Mouse (Mus musculus) MEL (cell line): ENCODE data around the gene Fem1b. TPM values are rescaled to one million over a fixed set of nuclear protein-coding genes. Genes with fewer than 3 reads are reported as not detected.

Source experiments
- DNase-seq: peaks from one replicate; pipeline ENCODE4 v3.0.0; 2011; ENCODE audit warnings: low read depth, low spot score
- H3K27ac ChIP-seq: 2 replicates; pipeline ENCODE4 v1.5.1; 2012; ENCODE audit warnings: low read depth, mild to moderate bottlenecking, control low read depth, low read length, moderate library complexity; ENCODE audit not compliant: control insufficient read depth
- H3K27me3 ChIP-seq, 2 experiments: fragments of 150-350 bp in 1 of 2; sonication (generic) in 1 of 2; 2 replicates each; pipeline ENCODE4 v1.6.1; 2012; ENCODE audit warnings: low read length in 2 of 2, mild to moderate bottlenecking in 2 of 2, improper control_type of control experiment in 1 of 2, moderate library complexity in 1 of 2; ENCODE audit not compliant: insufficient read depth in 2 of 2, control insufficient read depth in 1 of 2
- H3K36me3 ChIP-seq, 2 experiments: 2 replicates each; pipeline ENCODE4 v1.6.1; 2012 to 2014; ENCODE audit warnings: low read length in 2 of 2, improper control_type of control experiment in 1 of 2, inconsistent platforms in 1 of 2, mild to moderate bottlenecking in 1 of 2; ENCODE audit not compliant: insufficient read depth in 2 of 2, control insufficient read depth in 1 of 2
- H3K4me1 ChIP-seq, 2 experiments: fragments of 150-350 bp in 1 of 2; sonication (generic) in 1 of 2; 2 replicates each; pipeline ENCODE4 v1.6.1; 2012; ENCODE audit warnings: low read length in 2 of 2, improper control_type of control experiment in 1 of 2, mild to moderate bottlenecking in 1 of 2; ENCODE audit not compliant: insufficient read depth in 2 of 2, control insufficient read depth in 1 of 2
- H3K4me3 ChIP-seq, 2 experiments: fragments of 150-350 bp in 1 of 2; sonication (generic) in 1 of 2; 2 replicates each; pipeline ENCODE4 v1.5.1; 2012; ENCODE audit warnings: low read depth in 2 of 2, low read length in 2 of 2, mild to moderate bottlenecking in 2 of 2, moderate library complexity in 2 of 2, control low read depth in 1 of 2, improper control_type of control experiment in 1 of 2; ENCODE audit not compliant: control insufficient read depth in 1 of 2, insufficient read depth in 1 of 2
- H3K79me2 ChIP-seq: 2 replicates; pipeline ENCODE4 v1.6.1; 2012; ENCODE audit warnings: mild to moderate bottlenecking, low read length, moderate library complexity; ENCODE audit not compliant: control insufficient read depth, poor library complexity, insufficient read depth
- H3K9ac ChIP-seq: 2 replicates; pipeline ENCODE4 v1.6.1; 2012; ENCODE audit warnings: low read depth, mild to moderate bottlenecking, control low read depth, low read length, moderate library complexity; ENCODE audit not compliant: control insufficient read depth, poor library complexity, severe bottlenecking
- H3K9me3 ChIP-seq: fragments of 150-350 bp; sonication (generic); replicated peaks from 2 replicates; pipeline ENCODE4 v1.6.1; 2012; ENCODE audit warnings: mild to moderate bottlenecking, low read length, improper control_type of control experiment, moderate library complexity; ENCODE audit not compliant: insufficient read depth
- CHD1 ChIP-seq: IDR thresholded peaks from 2 replicates; pipeline ENCODE4 v1.6.1; 2012; ENCODE audit warnings: low read depth, mild to moderate bottlenecking, inconsistent platforms, low read length, improper control_type of control experiment
- CTCF ChIP-seq, 3 experiments: IDR thresholded peaks in 2 of 3; conservative IDR thresholded peaks in 1 of 3; 2 replicates each; pipeline ENCODE4 v1.5.1; 2011 to 2012; ENCODE audit warnings: low read length in 3 of 3, low read depth in 2 of 3, mild to moderate bottlenecking in 2 of 3, improper control_type of control experiment in 1 of 3, inconsistent platforms in 1 of 3, mixed read lengths in 1 of 3, moderate library complexity in 1 of 3; ENCODE audit not compliant: control insufficient read depth in 1 of 3, insufficient read depth in 1 of 3, poor library complexity in 1 of 3, severe bottlenecking in 1 of 3
- E2F4 ChIP-seq: IDR thresholded peaks from 2 replicates; pipeline ENCODE4 v1.6.1; 2011; ENCODE audit warnings: low read depth, low read length, improper control_type of control experiment, borderline replicate concordance
- JUND ChIP-seq: IDR thresholded peaks from 2 replicates; pipeline ENCODE4 v1.6.1; 2011; ENCODE audit warnings: low read depth, mild to moderate bottlenecking, improper control_type of control experiment, low read length
- KAT2A ChIP-seq: conservative IDR thresholded peaks from 2 replicates; pipeline ENCODE4 v1.6.1; 2012; ENCODE audit warnings: low read depth, low read length, improper control_type of control experiment, inconsistent platforms
- MAX ChIP-seq: IDR thresholded peaks from 2 replicates; pipeline ENCODE4 v1.6.1; 2011; ENCODE audit warnings: low read length, improper control_type of control experiment
- NELFE ChIP-seq: IDR thresholded peaks from 2 replicates; pipeline ENCODE4 v1.6.1; 2011; ENCODE audit warnings: low read depth, low read length, improper control_type of control experiment
- NRF1 ChIP-seq: IDR thresholded peaks from 2 replicates; pipeline ENCODE4 v1.6.1; 2014; ENCODE audit warnings: low read depth, mild to moderate bottlenecking, inconsistent platforms, low read length, improper control_type of control experiment, moderate library complexity; ENCODE audit not compliant: poor library complexity, insufficient read depth, severe bottlenecking
- POLR2A ChIP-seq, 2 experiments: IDR thresholded peaks; 2 replicates each; pipeline ENCODE4 v1.6.1; 2011 to 2012; ENCODE audit warnings: low read length in 2 of 2, mild to moderate bottlenecking in 2 of 2, control low read depth in 1 of 2, improper control_type of control experiment in 1 of 2, low read depth in 1 of 2, moderate library complexity in 1 of 2; ENCODE audit not compliant: control insufficient read depth in 1 of 2, insufficient read depth in 1 of 2, poor library complexity in 1 of 2
- POLR2AphosphoS5 ChIP-seq: IDR thresholded peaks from 2 replicates; pipeline ENCODE4 v1.6.1; 2012; ENCODE audit warnings: low read depth, borderline replicate concordance, mild to moderate bottlenecking, inconsistent platforms, low read length, moderate library complexity, mixed read lengths
- RAD21 ChIP-seq: IDR thresholded peaks from 2 replicates; pipeline ENCODE4 v1.6.1; 2011; ENCODE audit warnings: mild to moderate bottlenecking, low read depth, low read length, improper control_type of control experiment
- SIN3A ChIP-seq: IDR thresholded peaks from 2 replicates; pipeline ENCODE4 v1.6.1; 2012; ENCODE audit warnings: low read length, improper control_type of control experiment, inconsistent platforms
- SMC3 ChIP-seq: IDR thresholded peaks from 2 replicates; pipeline ENCODE4 v1.6.1; 2011; ENCODE audit warnings: low read depth, low read length, improper control_type of control experiment
- TAL1 ChIP-seq: IDR thresholded peaks from 2 replicates; pipeline ENCODE4 v1.6.1; 2012; ENCODE audit warnings: mild to moderate bottlenecking, inconsistent platforms, low read length, moderate library complexity, mixed read lengths
- TCF12 ChIP-seq: IDR thresholded peaks from 2 replicates; pipeline ENCODE4 v1.6.1; 2014; ENCODE audit warnings: low read depth, mild to moderate bottlenecking, inconsistent platforms, low read length, improper control_type of control experiment, moderate library complexity
- USF1 ChIP-seq: IDR thresholded peaks from 2 replicates; pipeline ENCODE4 v1.6.1; 2014; ENCODE audit warnings: low read depth, mild to moderate bottlenecking, inconsistent platforms, low read length, improper control_type of control experiment, moderate library complexity
- ZC3H11A ChIP-seq: IDR thresholded peaks from 2 replicates; pipeline ENCODE4 v1.6.1; 2012; ENCODE audit warnings: low read depth, mild to moderate bottlenecking, inconsistent platforms, low read length, improper control_type of control experiment
- ZKSCAN1 ChIP-seq: IDR thresholded peaks from 2 replicates; pipeline ENCODE4 v1.6.1; 2012; ENCODE audit warnings: low read depth, mild to moderate bottlenecking, inconsistent platforms, low read length, improper control_type of control experiment, moderate library complexity
- ZMIZ1 ChIP-seq: IDR thresholded peaks from 2 replicates; pipeline ENCODE4 v1.6.1; 2012; ENCODE audit warnings: low read depth, mild to moderate bottlenecking, inconsistent platforms, low read length, improper control_type of control experiment, moderate library complexity
- polyA plus RNA-seq, 2 experiments: library from polyadenylated mRNA; stranded (reverse) in 1 of 2; unstranded in 1 of 2; fragments of >175 nt in 1 of 2; fragments of >200 nt in 1 of 2; gene quantifications; 2 replicates each; pipeline versions ENCODE4 v1.2.1 to v1.2.4; 2012; ENCODE audit warnings: low replicate concordance in 2 of 2, low read depth in 1 of 2; ENCODE audit not compliant: insufficient read length in 2 of 2, insufficient read depth in 1 of 2, missing spikeins in 1 of 2
- total RNA-seq: library from RNA; depleted of rRNA; stranded (reverse); fragments of 300-350 nt; gene quantifications from 2 replicates; pipeline ENCODE4 v1.2.3, GENCODE M21; 2012

Gene Fem1b
- total and polyA plus RNA-seq, 3 experiments = 38.2 to 99.4 (median 50.5) TPM

DNA sequence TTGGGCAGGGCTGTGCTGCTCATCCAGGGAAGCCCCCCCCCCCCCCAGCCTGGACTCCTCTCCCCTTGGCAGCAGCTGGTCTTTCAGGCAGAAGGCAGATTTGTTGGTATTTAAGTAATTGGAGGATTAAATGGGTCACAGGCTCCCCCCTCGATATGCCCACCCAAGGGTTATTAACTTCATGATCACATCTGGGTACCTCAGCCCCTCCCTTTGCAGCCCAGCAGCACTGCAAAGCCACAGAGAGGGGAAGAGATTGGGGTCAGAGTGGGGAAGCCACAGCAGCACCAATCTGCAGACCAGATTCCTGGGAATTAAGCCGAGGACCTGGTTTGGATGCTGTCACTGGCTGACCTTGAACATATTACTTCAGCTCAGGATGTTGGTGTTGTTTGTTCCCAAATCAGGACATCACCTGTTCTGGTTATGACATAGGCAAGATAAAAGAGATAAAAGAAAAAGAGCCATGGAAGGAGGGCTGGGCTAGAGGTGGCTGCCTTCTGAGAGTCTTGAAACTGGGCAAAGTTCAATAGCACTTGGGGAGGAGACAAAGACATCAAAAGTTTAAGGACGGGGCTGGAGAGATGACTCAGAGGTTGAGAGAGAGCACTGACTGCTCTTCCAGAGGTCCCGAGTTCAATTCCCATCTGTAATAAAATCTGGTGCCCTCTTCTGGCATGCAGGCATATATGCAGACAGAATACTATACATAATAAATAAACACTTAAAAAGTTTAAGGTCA lies 24.1 kb upstream of the Fem1b start:
- Histone ChIP-seq H3K9ac (no peak overlapping the region), H3K79me2 (peaks cover 9% of the 10 kb centered on the region), H3K4me3 (no peak overlapping the region), H3K27me3 (0 out of 4 replicates have a peak, but pooled peaks cover 2 to 3% of the 10 kb centered on the region in 2 experiments)
- DNase-seq = peak; percentile 38
- TF ChIP-seq RAD21 (peak; percentile 26), ZMIZ1 (no peak), E2F4 (no peak), USF1 (no peak), MAX (no peak), ZC3H11A (peak; percentile 35; the same call in 1 of the 2 replicates), CHD1 (no peak), SMC3 (peak; percentile 53), POLR2AphosphoS5 (no peak), TCF12 (no peak), NELFE (no peak), JUND (no peak), CTCF (IDR thresholded peaks at IDR 0.05 in 2 of 3, conservative IDR thresholded peaks at IDR 0.05 in 1 of 3; ENCODE audit: control insufficient read depth in 1 of 3, insufficient read depth in 1 of 3, low read depth in 2 of 3, low read length in 3 of 3, poor library complexity in 1 of 3, severe bottlenecking in 1 of 3) (peak in 2 of 3 experiments; percentile 23 to 52; a peak in 3 of 6 replicates)
- TF ChIP-seq, all 39 proteins: peak for 4
- no peak overlapping the region for H3K27ac ChIP-seq
- H3K4me1 ChIP-seq = peaks cover 3 to 22% of the 10 kb centered on the region in 2 experiments
- H3K36me3 ChIP-seq = peaks cover 0 to 8% of the 10 kb centered on the region in 2 experiments; a peak in 2 of 4 replicates
- no peaks in the 10 kb centered on the region for H3K9me3 ChIP-seq

DNA sequence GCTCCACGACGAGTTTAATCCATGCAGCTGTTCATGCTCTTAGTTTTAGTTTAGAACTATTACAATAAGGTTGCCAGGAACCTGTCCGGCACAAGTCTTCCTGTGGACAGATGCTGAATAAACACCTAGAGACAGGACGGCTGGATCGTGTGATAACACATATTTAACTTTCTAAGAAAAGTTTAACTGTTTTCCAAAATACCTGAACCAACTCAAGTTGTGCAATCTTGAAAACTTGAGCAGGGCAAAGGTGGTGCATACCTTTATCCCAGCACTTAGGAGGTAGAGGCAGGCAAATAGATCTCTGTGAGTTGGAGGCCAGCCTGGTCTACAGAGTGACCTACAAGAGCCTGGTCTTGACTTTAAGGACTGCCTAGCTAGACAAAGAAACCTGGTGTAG lies 23.2 kb upstream of the Fem1b start:
- Histone ChIP-seq H3K4me3 (no peak overlapping the region), H3K27ac (no peak overlapping the region), H3K9me3 (no peaks in the 10 kb centered on the region), H3K79me2 (peaks cover 9% of the 10 kb centered on the region), H3K4me1 (peaks cover 3 to 22% of the 10 kb centered on the region in 2 experiments), H3K27me3 (0 out of 4 replicates have a peak, but pooled peaks cover 2 to 3% of the 10 kb centered on the region in 2 experiments), H3K36me3 (peaks cover 0 to 8% of the 10 kb centered on the region in 2 experiments; a peak in 2 of 4 replicates), H3K9ac (no peak overlapping the region)
- DNase-seq = no peak
- TF ChIP-seq NRF1 = no peak
- TF ChIP-seq CHD1 = no peak
- no peak for TF ChIP-seq ZKSCAN1
- no peak for TF ChIP-seq POLR2A (IDR thresholded peaks at IDR 0.05; ENCODE audit: control insufficient read depth in 1 of 2, insufficient read depth in 1 of 2, low read depth in 1 of 2, low read length in 2 of 2, poor library complexity in 1 of 2)
- TF ChIP-seq KAT2A = no peak
- no peak for TF ChIP-seq SIN3A
- TF ChIP-seq TAL1 = no peak
